Mouse (Mus musculus) liver, postnatal 0 days (tissue): ENCODE data around the gene Anks1b.

Experiments
- CTCF ChIP-seq: sonication (generic); IDR thresholded peaks from 2 replicates; pipeline ENCODE4 v1.5.1; 2016; ENCODE audit warnings: antibody characterized with exemption, low read depth
- EP300 ChIP-seq: IDR thresholded peaks from 2 replicates; pipeline ENCODE4 v1.6.1; 2016; ENCODE audit warnings: antibody characterized with exemption, low read depth, mild to moderate bottlenecking

DNA sequence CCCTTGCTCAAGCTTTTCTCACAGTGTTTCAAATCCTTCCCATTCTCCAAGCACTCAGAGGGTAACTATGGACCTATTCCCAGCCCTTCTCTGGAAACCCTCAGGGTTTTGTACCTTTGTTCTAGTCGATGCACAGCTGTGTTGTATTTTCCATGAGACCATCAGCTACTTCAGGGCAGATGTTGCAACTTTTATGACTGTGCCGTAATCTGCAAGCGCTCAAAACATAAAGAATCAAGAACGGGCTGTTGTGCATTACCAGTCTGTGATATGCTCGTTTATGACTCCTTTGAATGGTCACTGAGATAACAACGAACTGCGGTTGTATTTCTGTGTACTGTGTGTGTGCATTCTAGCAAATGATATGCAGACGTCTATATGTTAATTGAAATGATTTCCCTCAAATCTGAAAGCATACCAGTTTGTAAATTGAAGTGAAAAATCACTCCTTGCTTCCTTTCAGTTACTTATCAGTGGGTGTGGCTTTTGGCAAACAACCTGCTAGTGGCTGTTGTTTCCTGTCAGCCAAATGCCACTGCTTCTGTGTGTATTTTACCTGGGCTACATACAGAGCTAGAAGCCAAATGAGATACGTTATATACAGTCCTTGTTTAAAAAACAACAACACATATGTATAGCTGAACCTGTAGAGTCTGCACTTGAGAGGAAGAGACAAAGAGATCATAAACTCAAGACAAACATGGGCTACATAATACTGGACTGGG is 966.5 kb downstream of the Anks1b start:
- TF ChIP-seq CTCF (no peak), EP300 (no peak)
